Mouse (Mus musculus) embryo, embryonic 10.5 days (tissue): Measurements from ENCODE around the gene Mgat1.
A peak's percentile ranks its signal among the peaks of the same experiment; 100 is the strongest.
"Not testable (repeated sequence)": the region's sequence is repeated elsewhere in the genome, so short reads cannot be mapped to it uniquely, and the experiment has no call there.

ENCODE experiments used
- DNase-seq: peaks from one replicate; pipeline ENCODE4 v3.0.0-alpha.2; 2015; ENCODE audit warnings: low spot score

Gene Mgat1

GRCm38 (mm10) chr11:49264081-49264480, 20.1 kb downstream of the Mgat1 start:
- no peak for DNase-seq

DNA sequence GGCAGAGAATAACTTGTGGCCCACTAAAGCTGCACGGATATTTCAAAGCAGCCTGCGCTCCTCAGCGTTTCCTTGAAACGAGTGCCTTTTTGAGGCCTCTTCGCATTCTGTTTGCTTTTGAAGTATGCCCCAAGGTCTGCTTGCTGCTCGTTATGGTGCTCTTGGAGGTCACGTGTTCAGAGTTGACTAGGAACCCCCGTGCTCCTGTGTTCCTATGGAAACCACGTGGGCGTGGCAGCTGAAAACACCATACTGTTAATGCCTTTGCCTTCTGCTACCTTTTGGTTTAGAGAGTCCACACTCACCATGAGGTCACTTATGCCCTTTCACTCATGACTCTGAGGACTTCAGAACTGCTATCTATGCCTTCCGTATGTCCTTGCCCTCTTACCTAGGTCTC, 20.6 kb downstream of the Mgat1 start:
- no peak for DNase-seq

- DNase-seq: no peak
Measured at GRCm38 (mm10) chr11:49265101-49265500, 21.1 kb downstream of the Mgat1 start.

GRCm38 (mm10) chr11:49266671-49267070, 22.7 kb downstream of the Mgat1 start:
- no peak for DNase-seq

- DNase-seq: no peak
Measured at GRCm38 (mm10) chr11:49267316-49267715, 23.3 kb downstream of the Mgat1 start.

DNA sequence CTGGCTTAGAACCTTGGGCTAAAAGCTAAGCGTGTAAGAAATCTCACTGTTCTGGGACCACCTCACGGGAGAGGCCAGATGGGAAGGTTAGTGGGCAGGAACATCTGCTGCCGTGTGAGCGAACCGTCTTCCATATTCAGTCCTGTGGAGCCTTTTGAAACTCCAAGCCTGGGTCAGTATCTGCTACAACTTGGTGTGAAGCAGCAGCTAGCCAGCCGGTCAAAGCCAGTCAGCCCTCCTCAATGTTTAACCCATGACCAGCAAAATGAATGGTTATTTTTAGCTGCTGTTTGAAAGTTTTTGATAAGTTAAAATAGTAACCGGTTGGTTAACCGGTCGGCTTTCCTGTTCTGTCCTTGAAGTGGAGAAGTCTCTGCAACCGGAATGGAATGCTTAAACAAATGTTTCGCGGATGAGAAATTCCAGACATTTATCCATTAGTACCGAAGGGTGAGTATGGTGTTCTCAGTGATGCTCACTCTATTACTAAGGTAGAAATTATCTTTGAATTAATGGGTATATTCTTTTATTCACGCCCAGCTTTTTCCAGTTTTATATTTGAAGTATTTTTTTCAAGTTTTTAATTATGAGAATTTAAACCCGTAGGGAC, 24.1 kb downstream of the Mgat1 start:
- no peak for DNase-seq

DNA sequence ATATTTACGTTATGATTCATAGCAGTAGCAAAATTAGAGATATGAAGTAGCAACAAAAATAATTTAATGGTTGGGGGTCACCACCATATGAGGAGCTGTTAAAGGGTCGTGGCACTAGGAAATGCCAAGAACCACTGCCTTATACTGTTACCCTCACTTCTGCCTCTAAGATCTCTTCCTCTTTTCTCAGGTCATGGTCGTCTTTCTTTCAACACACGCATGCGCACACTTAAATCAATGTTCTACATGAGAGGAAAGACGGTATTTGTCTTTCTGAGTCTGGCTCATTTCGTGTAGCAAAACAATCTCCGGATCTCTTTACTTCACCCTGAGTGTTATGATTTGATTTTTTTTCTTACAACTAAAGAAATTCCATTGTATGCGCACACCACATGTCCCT, 25.8 kb downstream of the Mgat1 start:
- DNase-seq: no peak

DNA sequence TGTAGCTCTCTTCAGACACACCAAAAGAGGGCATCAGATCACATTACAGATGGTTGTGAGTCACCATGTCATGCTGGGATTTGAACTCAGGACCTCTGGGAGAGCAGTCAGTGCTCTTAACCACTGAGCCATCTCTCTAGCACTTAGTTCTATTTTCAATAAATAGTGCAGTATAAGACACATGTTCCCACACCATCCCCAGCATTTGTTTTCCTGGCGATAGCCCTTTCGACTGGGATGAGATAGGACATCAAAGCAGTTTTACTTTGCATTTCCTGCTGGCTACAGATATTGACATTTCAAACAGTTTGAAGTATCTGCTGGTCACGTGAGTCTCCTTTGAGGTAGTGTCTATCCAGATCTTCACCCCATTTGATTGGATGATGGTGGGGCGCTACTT, 26.4 kb downstream of the Mgat1 start:
- DNase-seq: no peak

DNA sequence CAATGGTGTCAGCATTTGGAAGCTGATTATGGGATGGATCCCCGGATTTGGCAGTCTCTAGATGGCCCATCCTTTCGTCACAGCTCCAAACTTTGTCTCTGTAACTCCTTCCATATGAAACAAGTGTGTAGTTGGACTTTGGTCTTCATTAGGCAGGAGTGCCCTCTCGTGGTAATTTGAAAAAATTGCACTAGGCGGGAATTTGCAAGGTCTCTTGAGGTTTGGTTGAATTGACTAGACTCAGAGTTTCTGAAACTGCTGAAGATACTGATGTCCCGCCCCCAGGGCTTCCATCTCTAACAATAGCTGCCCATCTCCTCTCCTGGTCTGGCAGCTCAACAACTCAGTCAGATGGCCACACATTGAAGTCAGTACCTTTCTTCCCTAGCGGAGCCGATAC, 27.3 kb downstream of the Mgat1 start:
- peak; percentile 86 for DNase-seq

GRCm38 (mm10) chr11:49273834-49274519, 30.0 kb downstream of the Mgat1 start:
- no peak for DNase-seq

GRCm38 (mm10) chr11:49278222-49278621, 34.2 kb downstream of the Mgat1 start, which contains the start of gene Olfr1393:
Gene Olfr1393, plus strand, starts transcription at chr11:49278304.
- no peak for DNase-seq

DNA sequence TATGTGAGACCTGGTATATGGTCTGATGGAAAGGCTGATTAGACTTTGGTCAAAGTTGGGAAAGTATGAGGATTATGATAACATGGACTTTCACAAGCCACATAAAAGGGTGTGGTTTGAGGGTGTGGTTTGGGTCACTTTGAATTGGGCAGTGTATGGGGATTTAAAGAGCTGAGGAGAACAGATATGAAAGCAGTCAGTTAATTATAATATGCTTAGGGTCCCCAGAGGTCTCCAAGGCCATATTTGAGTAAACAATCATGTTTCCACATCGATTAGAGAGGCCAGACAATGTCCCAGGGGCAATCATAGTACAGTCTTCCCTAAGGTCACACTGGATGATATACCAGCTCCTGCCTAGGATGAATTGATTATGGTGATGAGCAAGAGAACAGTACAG, 41.0 kb downstream of the Mgat1 start, which contains the start of gene Olfr1392:
Gene Olfr1392, plus strand, starts transcription at position 301 of the 400 bp plus-strand sequence.
- not testable (repeated sequence) for DNase-seq

GRCm38 (mm10) chr11:49287251-49287650, 43.3 kb downstream of the Mgat1 start:
- DNase-seq: no peak

GRCm38 (mm10) chr11:49292777-49293176, 48.8 kb downstream of the Mgat1 start:
- no peak for DNase-seq

- DNase-seq: no peak
Measured at GRCm38 (mm10) chr11:49304441-49304840, 60.5 kb downstream of the Mgat1 start, which contains the start of gene Olfr10. Gene Olfr10, plus strand, starts transcription at chr11:49304741.

GRCm38 (mm10) chr11:49308547-49308946, 64.6 kb downstream of the Mgat1 start:
- DNase-seq: not testable (repeated sequence)
